Mouse (Mus musculus) forelimb bud, embryonic 11.5 days (tissue): ENCODE results near the gene Brf1.

Experiments
- DNase-seq: peaks from one replicate; pipeline ENCODE4 v3.0.0-alpha.2; 2012; ENCODE audit warnings: low read depth, low spot score

Brf1 gene

GRCm38 (mm10) chr12:112976371-112977073, 24.0 kb downstream of the Brf1 start, which contains the start of gene Btbd6:
Btbd6 (plus strand) TSS chr12:112976482.
- peak; percentile 83 for DNase-seq

DNA sequence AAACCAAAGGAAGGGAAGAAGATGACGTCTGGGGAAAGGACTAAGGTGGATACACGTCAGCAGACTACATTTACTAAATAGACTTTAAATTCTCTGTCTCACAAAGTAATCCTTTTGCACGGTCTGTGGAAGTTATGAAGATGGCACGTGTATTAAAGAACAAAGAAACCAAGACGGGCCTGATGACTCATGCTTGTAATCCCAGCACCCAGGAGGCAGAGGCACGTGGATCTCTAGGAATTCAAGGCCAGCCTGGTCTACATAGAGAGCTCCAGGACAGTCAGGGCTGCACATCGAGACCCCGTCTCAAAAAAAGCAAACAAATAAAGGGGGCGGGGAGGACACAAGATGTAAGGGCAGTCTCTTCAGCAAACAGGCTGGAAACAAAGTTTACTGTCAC, 25.8 kb downstream of the Brf1 start:
- DNase-seq = no peak

DNA sequence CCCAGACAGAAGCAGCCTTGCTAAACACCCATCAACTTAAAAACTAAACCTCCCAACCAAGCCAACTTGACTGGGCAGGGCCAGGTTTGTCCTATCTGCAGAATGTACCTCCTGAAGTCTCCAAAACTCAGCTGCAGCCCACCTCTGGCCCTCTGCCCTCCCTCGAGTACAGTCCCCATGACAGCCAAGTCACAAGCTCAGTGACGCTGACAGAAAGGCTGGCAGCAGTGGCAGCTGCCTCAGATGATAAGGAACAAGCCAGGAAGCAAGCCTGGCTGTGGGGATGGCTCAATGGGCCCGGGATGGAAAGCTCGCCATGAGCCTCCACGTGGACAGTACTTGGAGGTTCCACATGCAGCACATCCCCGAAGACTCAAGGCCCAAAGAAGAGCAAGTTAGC, 30.9 kb downstream of the Brf1 start:
- DNase-seq = no peak

DNA sequence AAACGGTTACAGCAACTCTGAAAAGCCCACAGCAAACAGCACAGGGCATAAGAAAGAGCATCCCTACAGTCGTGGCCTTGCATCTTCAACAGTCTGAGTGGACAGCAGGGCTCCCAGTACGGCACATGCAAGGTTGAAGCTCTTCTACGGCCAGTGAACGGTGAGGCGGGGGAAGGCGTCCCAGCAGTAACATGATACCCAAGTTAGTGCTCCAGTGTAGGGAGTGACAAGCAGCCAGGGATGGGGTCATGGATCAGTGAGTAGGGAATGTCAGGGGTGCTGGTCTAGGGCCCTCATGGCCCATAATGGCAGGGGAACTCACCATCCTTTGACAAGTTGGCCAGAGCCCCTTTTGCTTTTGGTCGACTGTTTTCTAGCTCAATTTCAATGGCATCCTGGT, 31.6 kb downstream of the Brf1 start:
- no peak for DNase-seq

DNA sequence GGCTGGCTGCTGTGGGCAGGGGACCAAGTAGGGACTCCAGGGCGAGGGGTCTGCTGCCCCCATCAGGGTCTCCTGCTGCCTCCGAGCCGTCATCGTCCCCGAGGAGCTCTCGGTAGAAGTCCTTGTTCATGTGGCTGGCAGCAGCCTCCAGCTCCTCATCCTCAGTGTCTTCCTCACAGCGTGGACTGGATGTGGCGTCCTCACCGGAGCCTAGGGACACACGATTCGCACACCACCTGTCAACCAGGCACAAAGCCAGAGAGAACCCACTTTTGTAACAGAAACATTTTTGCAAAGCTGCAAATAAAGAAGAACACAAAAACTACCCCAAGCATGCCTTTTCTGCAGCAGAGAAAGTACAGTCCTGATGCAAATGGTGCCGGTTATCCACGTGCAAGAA, 34.7 kb downstream of the Brf1 start:
- DNase-seq = no peak

DNA sequence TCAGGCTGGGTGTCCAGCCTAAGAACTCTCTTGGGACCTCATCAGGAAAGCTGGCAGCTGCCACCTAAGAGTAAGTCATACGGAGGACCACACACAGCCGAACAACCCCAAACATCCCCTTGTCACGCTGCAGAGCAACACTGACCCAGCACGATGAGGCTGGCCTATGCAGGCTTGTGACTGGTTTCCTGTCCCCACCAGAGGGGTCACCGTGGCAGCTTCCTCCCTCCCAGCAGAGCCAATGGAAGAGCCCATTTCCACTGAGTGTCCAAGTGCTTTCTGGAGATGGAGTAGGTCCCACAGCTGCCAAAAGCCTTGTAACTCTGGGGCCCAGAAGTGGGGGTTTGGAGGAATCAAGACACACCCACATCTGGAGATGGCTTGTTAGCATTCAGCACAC, 38.6 kb downstream of the Brf1 start:
- no peak for DNase-seq

GRCm38 (mm10) chr12:112961428-112961827, 39.1 kb downstream of the Brf1 start:
- no peak for DNase-seq

DNA sequence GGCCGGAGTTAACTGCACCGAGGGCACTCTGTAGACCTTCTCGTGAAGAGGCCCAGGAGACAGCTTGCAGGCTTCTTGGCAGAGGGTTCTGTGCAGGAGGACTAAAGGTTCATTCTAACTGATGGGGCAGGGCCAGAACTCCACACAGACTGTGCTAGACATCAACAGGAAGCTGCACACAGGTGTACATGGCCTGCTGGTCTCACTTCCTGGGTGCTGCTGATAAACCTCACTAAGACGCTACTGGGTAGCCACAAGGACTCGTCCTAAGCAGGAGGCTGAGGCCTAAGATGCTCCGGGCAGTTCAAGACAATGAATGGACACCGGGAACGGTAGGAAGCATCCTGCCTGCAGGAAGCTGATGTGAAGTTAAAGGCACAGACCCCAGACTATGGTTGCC, 41.1 kb downstream of the Brf1 start:
- no peak for DNase-seq

DNA sequence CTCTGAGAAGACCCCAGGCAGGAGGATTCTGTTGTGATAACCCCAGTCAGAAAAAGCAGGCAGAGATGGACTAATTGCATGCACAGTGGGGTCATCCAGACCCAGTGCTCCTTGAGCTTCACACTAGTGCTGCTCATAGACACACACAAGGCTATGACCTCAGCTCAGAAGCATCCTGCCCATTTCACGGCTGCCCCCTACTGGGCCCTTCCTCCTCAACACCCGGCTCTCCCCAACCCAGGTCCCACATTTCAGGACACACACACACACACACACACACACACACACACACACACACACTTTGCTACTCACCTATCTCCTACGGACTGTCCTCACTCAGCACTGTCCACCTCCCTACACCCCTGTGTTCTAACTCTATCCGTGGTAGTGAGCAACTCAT, 42.2 kb downstream of the Brf1 start:
- DNase-seq = no peak

DNA sequence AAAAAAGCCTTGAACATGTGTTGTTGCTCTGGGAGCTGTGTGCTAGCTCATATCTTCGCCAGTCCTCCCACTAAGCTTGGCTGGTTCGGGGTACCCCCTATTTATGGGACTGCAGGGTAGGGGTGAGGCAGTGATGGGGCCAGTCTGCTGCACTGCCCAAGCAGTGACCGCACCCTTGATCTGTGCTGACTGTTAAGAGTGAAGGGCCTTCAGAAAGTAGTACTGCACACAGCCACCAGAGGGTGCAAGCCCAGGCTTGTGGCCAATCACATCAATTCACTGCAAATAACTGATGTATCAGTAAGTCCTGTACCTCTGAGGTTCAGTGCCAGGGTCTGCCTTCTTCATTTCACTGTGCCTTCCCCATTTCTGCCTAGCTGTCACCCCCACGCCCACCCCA, 44.7 kb downstream of the Brf1 start:
- DNase-seq = peak; percentile 63

GRCm38 (mm10) chr12:112952926-112953565, 47.5 kb downstream of the Brf1 start:
- no peak for DNase-seq

GRCm38 (mm10) chr12:112952433-112952832, 48.1 kb downstream of the Brf1 start:
- DNase-seq = no peak

DNA sequence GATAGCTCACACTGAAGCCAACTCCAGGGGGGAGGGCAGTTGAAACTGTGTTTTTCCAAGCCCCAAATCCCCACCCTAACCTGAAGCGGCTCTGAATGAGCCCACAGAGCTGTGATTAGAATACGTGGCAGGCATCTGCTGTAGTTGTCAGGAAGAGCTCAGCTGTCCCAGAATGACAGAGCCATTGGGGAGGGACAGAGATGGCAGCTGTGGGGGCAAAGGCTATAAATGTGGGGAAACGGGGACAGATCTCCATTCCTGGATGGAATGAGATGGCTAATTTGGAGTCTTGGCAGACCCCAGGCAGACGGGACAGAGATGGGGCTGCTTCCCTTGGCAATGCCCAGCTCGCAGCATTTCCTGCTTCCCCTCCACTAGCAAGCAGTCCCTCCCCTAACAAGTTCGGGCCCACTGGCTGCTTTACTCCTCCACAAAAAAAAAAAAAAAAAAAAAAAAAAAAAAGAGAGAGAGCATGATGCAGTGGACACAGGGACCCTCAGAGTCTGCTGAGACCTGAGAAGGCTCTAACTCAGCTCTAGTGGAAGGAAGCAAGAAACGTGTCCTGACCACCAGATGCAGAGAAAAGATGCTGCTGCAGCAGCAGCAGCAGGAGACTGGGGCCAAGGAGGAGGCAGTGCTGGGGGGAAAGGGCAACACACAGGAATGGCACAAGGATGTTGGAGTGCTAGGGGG, 49.2 kb downstream of the Brf1 start:
- no peak for DNase-seq

DNA sequence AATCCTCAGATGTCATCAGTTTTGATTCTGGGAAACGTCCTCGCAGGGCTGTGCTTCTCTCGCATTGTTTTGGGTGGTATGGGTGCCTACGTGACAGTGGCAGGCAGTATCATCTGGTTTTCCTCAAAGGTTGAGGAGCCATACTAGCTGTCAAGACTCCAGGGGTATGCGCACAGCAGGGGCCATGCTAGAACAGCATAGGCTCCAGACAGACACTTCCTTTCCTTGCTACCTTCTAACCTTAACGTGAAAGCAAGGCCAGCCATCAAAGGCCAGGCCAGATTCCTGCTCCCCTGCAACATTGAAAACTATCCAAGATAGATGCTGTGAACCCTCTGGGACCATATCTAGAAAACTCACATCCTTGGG, 49.8 kb downstream of the Brf1 start:
- DNase-seq = no peak

DNA sequence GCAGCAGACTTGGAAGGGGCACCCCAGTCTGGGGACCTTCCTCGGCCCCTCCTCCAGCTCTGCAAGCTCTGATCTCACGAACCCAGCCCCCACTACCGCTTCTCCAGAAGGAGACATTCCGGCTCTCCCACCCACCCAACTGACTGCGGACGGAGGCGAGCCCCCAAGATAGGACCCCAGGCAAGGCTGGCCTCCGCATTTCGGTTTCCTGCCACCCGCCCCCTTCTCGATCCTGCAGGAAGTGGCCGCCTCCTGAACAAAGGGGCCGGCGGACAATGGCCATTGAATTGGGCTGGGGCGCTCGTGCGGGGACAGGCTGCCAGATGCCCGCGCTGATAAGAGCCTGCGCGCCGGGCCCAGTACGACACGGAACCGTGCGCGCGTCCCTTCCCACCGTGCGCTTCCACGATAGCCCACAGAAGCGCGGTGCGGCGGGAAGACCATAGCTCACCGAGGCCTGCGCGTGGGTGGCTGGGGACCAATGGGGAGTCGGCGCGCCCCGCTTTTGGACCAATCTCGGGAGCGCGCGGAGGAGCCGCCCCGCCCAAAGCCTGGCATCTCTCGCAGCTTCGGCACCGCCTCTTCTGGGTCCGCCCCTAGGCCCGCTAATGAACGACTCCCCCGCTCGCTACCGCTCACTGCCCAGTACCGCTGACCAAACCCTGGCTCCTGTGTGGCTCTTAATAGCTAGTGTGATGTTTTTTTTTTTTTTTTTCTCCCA, 50.3 kb downstream of the Brf1 start:
- DNase-seq = peak; percentile 85

DNA sequence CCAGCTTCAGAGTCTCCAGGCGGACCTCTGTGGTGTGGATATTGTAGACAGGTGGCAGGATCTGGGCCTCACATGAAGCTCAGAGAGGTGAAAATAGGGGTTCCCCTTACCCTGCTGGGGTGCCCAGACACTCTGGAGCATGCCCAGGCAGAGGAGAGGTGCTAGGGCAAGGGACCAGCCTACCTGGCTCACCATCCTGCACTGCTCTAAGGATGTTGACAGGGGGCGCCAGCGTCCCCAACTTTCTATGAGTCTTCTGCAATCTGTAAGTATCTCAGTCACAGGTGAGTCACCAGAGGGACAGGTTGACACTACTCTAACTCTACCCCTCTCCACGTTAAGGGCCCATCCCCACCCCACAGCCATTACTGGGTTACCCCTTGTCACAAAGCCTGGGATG, 53.2 kb downstream of the Brf1 start:
- no peak for DNase-seq

DNA sequence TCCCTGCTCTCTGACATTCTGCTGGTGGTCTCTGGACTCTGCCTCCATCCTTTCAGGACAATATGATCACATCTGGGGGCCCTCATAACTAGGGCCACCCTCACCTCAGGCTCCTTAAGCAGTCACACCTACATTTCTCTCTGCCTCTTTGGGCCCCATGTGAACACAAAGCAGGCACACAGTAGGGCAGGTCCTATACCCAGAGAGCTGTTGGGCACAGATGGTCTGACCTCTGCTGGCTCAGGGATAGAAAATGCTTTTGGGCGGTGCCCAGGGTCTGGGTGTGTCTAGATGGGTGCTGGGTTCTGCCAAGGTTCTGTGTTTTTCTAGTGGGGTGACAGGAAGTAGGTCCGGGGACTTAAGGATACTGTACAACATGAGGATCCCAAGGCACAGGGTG, 56.8 kb downstream of the Brf1 start:
- no peak for DNase-seq

DNA sequence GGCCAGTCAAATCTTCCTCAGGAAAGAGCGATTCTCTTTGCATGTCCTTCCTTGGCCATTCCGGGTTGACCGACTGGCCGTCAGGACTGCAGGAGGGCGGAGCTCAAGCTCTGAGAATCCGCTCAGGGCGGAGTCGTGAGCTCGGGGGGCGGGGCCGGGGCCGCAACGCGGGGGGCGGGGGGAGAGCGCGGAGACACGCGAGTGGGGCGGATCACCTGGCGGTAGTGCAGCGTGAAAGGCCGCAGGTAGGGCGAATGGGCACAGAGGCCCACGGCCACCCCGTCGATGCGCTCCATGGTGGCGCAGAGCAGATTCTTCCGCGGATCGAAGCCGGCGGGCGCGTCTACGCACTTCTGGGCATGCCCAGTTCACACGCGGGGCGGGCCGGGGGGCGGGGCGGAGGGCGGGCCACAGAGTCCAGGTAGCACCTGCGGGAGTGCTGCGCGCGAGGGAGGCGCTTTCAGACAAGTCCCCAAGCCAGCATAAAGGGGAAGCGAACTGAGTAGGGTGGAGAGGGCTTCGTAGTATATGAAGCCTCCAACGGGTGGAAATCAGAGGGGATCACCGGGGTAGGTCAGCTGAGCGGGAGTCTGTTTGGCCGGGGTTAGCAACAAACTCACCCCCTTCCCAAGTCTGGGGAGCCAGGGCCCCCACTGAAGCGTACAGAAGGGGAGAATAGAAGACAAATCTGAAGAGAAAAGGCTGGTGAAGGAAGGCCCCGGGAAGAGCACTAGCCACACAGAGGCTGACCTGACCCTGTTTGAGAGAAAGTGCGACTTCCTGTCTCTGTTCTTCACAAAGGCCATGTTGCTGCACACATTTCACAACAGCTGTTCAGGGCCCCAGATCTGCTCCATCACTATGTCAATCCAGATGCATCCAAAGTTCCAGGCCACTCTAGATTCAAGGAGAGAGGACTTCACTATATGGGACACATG, 58.5 kb downstream of the Brf1 start, which contains the start of gene Nudt14:
Gene Nudt14 (minus strand): TSS at position 349 of the 938 bp plus-strand sequence.
- DNase-seq = peak; percentile 55

DNA sequence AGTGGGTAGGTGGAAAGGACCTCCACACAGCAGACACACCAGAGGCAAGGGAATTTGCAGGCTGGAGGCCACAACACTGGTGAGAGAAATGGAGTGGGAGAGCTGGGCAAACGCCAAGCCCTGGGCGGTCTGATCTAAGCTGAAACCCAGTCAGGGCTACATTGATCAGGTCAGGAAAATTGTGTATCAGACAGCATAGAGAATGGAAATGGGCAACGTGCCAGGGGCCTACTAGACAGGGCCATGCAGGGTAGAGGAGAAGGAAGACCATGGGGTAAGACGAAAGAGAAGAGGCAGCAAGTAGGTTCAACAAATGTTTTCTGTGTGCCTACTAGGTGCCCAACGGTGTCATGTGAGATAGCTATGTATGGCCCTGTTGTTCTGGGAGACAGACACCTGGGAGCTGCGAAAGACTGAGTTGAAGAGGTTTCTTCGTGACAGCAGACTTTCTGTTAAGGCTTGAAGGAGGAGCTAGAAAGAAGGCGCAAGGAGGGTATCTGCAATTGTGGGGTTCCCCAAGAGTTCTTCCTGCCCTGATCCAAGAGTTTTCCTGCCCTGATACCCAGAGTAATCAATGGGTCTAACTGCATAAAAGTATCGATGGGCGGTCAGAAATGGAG, 59.2 kb downstream of the Brf1 start:
- DNase-seq = no peak

- DNase-seq = no peak
Observed at GRCm38 (mm10) chr12:112940710-112941109, 59.8 kb downstream of the Brf1 start.

DNA sequence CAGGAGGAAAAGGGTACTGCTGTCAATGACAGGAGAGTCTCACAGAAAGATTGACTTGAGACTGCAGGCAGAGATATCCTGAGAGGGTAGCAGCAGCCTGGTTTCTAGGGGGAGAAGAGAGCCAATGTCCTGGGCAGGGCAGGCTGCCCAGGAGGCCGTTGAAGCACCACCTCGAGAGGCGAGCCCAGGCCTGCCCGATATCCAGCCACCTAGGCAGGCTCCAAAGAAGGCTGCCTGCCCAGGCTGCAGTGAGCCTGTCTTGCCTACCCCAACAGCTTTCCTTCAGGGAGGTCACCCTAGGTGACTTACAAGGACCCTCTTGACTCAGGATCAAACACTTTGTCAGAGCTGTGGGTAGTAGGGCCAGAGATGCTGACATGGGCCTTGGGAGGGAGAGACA, 60.3 kb downstream of the Brf1 start:
- DNase-seq = no peak
